In the genomic region with DNA sequence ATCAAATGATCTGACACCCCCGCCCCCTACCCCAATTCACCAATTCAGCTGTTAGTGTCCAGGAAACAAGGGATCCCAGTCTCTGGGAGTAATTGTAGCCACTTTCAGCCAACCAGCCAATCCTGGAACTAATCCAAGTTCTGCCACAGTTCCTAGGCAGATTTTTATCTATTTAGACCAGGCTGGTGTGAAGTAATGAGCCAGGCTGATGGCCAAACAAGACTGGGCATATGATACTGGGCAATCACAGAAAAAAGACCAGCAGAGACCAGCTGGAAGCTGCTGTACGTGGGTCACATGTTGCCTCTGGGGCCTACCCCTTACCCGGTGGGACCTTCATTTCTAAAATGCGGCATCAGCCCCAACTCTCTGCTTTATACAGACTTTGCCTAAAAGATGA, we compare ENCODE assay signal across 9 mouse cellular contexts. TPM values are rescaled to one million over a fixed set of nuclear protein-coding genes. Genes with fewer than 3 reads are reported as not detected.
DNase-seq lines count a peak whose midpoint lies in the region; ATAC-seq and TF ChIP-seq lines count a peak whose summit lies in the region.
"Had no signal": no experiment of that assay in that cellular context is flagged by ENCODE, and none has a peak within 500 bp of the region (broad histone marks: within the 10 kb centered on the region; RNA-seq: fewer than 3 reads in every experiment).

No protein-coding gene starts in this region.

- H3K27me3 ChIP-seq in kidney, adult 2 months (replicated peaks; ENCODE audit: control insufficient read depth, insufficient read depth, low read length) = no peaks in the 10 kb centered on the region
- H3K27me3 ChIP-seq in hindbrain, embryonic 16.5 days (replicated peaks; ENCODE audit: control insufficient read depth, insufficient read depth, low read length) = no peaks in the 10 kb centered on the region
- H3K27me3 ChIP-seq in thymus, adult 2 months (ENCODE audit: control insufficient read depth, insufficient read depth, low read length) = no peaks in the 10 kb centered on the region
- H3K27me3 ChIP-seq: heart, embryonic 15.5 days had no signal

- H3K36me3 ChIP-seq in kidney, adult 2 months (ENCODE audit: control insufficient read depth, insufficient read depth, low read length) = no peaks in the 10 kb centered on the region
- no peaks in the 10 kb centered on the region for H3K36me3 ChIP-seq in hindbrain, embryonic 16.5 days (ENCODE audit: control insufficient read depth, insufficient read depth, low read length)
- no peaks in the 10 kb centered on the region for H3K36me3 ChIP-seq in thymus, adult 2 months (ENCODE audit: control insufficient read depth, insufficient read depth, low read length)
- H3K36me3 ChIP-seq: heart, embryonic 15.5 days had no signal

- ATAC-seq in hindbrain, embryonic 16.5 days = peak; percentile 87

- WGBS in kidney, adult 2 months = 76% methylated on average over 4 of the region's 4 CpGs
- WGBS in hindbrain, embryonic 16.5 days = 53% methylated on average over 4 of the region's 4 CpGs
- WGBS in thymus, adult 2 months = 97% methylated on average over 4 of the region's 4 CpGs

- no peak overlapping the region for H3K4me3 ChIP-seq in kidney, adult 2 months (ENCODE audit: insufficient read depth, low read depth, low read length)
- no peak overlapping the region for H3K4me3 ChIP-seq in hindbrain, embryonic 16.5 days (ENCODE audit: low read length)
- H3K4me3 ChIP-seq in thymus, adult 2 months (ENCODE audit: control insufficient read depth, insufficient read depth, low read length) = no peak overlapping the region
- H3K4me3 ChIP-seq: heart, embryonic 15.5 days had no signal

- H3K4me2 ChIP-seq in hindbrain, embryonic 16.5 days (ENCODE audit: low read length) = no peak overlapping the region
- H3K4me2 ChIP-seq: heart, embryonic 15.5 days had no signal

- no peak overlapping the region for H3K9ac ChIP-seq in hindbrain, embryonic 16.5 days (ENCODE audit: low read depth, low read length)
- H3K9ac ChIP-seq: heart, embryonic 15.5 days had no signal

- peak overlapping the region; percentile 69; the same call in 1 of the 2 replicates for H3K27ac ChIP-seq in kidney, adult 2 months (ENCODE audit: insufficient read depth, low read depth, low read length)
- no peak overlapping the region for H3K27ac ChIP-seq in hindbrain, embryonic 16.5 days (ENCODE audit: low read depth, low read length)
- no peak overlapping the region for H3K27ac ChIP-seq in thymus, adult 2 months (ENCODE audit: control insufficient read depth, insufficient read depth, low read length)

- TF ChIP-seq CTCF in kidney, adult 2 months (conservative IDR thresholded peaks at IDR 0.05; ENCODE audit: insufficient read depth, insufficient read length, low read depth, low read length) = no peak
- TF ChIP-seq CTCF in thymus, adult 2 months (IDR thresholded peaks at IDR 0.05; ENCODE audit: borderline replicate concordance, control insufficient read depth, extremely low read depth, insufficient read depth, low read length, poor library complexity) = no peak

- peak; percentile 37 for DNase-seq in adrenal gland, adult 2 months
- no peak for DNase-seq in adrenal gland, postnatal 4 days (ENCODE audit: low spot score in 2 of 2)
- peak; percentile 59 for DNase-seq in kidney, adult 2 months
- no peak for DNase-seq in kidney, postnatal 10 days
- peak; percentile 83 for DNase-seq in 416B (ENCODE audit: low read depth)
- no peak for DNase-seq in thymus, adult 2 months
- DNase-seq in gastrocnemius, adult 8-10 months (ENCODE audit: low spot score in 2 of 2) = no peak

- TF ChIP-seq POLR2A in kidney, adult 2 months (IDR thresholded peaks at IDR 0.05; ENCODE audit: low read depth, low read length) = no peak
- no peak for TF ChIP-seq POLR2A in thymus, adult 2 months (IDR thresholded peaks at IDR 0.05; ENCODE audit: control insufficient read depth, extremely low read depth, insufficient read depth, low read length, poor library complexity)

- H3K4me1 ChIP-seq in kidney, adult 2 months (ENCODE audit: control insufficient read depth, insufficient read depth, low read length) = no peaks in the 10 kb centered on the region; the same call in 1 of the 2 replicates
- H3K4me1 ChIP-seq in hindbrain, embryonic 16.5 days (ENCODE audit: control insufficient read depth, insufficient read depth, low read depth, low read length) = peaks cover 8% of the 10 kb centered on the region
- peaks cover 3% of the 10 kb centered on the region for H3K4me1 ChIP-seq in thymus, adult 2 months (replicated peaks; ENCODE audit: control insufficient read depth, insufficient read depth, low read length)

- no peaks in the 10 kb centered on the region for H3K9me3 ChIP-seq in hindbrain, embryonic 16.5 days (ENCODE audit: control insufficient read depth, low read length)
- H3K9me3 ChIP-seq: heart, embryonic 15.5 days had no signal

RNA-seq across cellular contexts. Expression of gene Ahnak, which starts 37.5 kb away (rescaled TPM):
- total RNA-seq in adrenal gland, adult 2 months (2021) = 100 to 1,000 TPM in 1 of 2 experiments, 10 to 100 TPM in 1; 91.1 to 152 TPM
- 5.4 and 7.4 TPM in 2 replicates for polyA plus RNA-seq in adrenal gland, adult 2 months (2012; rRNA removed)
- 100 to 1,000 TPM; 125 to 131 TPM for total RNA-seq in adrenal gland, postnatal 4 days (2021)
- polyA plus RNA-seq in kidney, adult 2 months (2012; rRNA removed) = 11.9 TPM in 2 replicates
- 3.5 and 4.8 TPM in 2 replicates for polyA plus RNA-seq in hindbrain, embryonic 16.5 days (2015; fragmentation: Nextera tagmentation; extraction: Ambion mirVana)
- 6.0 and 7.9 TPM in 2 replicates for polyA plus RNA-seq in thymus, adult 2 months (2012; rRNA removed)
- 100 to 1,000 TPM; 249 to 267 (median 253) TPM for total RNA-seq in gastrocnemius, adult 8-10 months (2022)

RNA-seq across cellular contexts. Expression of gene Eef1g, which starts 59.8 kb away (rescaled TPM):
- 100 to 1,000 TPM; 331 to 355 TPM for total RNA-seq in adrenal gland, adult 2 months (2021)
- polyA plus RNA-seq in adrenal gland, adult 2 months (2012; rRNA removed) = 63.8 and 90.8 TPM in 2 replicates
- total RNA-seq in adrenal gland, postnatal 4 days (2021) = 100 to 1,000 TPM; 505 to 508 TPM
- polyA plus RNA-seq in kidney, adult 2 months (2012; rRNA removed) = 203 and 236 TPM in 2 replicates
- 284 and 301 TPM in 2 replicates for polyA plus RNA-seq in hindbrain, embryonic 16.5 days (2015; fragmentation: Nextera tagmentation; extraction: Ambion mirVana)
- 251 and 292 TPM in 2 replicates for polyA plus RNA-seq in thymus, adult 2 months (2012; rRNA removed)
- 100 to 1,000 TPM; 411 to 454 (median 425) TPM for total RNA-seq in gastrocnemius, adult 8-10 months (2022)

Comparison
In these comparisons a context has a peak if more than half of its experiments do, and no peak if none do; other contexts are left out.
1. DNase-seq: peak in adrenal gland, adult 2 months (single experiment), kidney, adult 2 months (single experiment) and 416B (single experiment); none in adrenal gland, postnatal 4 days (0 of 2), kidney, postnatal 10 days (single experiment), thymus, adult 2 months (single experiment) and gastrocnemius, adult 8-10 months (0 of 2).